10 mouse cellular contexts compared by ENCODE assay signal in genomic region chr1:188154466-188155110, GRCm38 (mm10).
DNase-seq lines count a peak whose midpoint lies in the region; ATAC-seq lines count a peak whose summit lies in the region.
"Had no signal": no experiment of that assay in that cellular context is flagged by ENCODE, and none has a peak within 500 bp of the region (broad histone marks: within the 10 kb centered on the region; RNA-seq: fewer than 3 reads in every experiment).

No protein-coding gene starts in this region.

- peak overlapping the region; percentile 11 for H3K27ac ChIP-seq in heart, embryonic 16.5 days (ENCODE audit: low read length)
- H3K27ac ChIP-seq in hindbrain, embryonic 14.5 days, result 0 out of 2 replicates have a peak overlapping the region, but pooled peaks have one; percentile 10
- 0 out of 2 replicates have a peak overlapping the region, but pooled peaks have one; percentile 3 for H3K27ac ChIP-seq in midbrain, embryonic 14.5 days (replicated peaks; ENCODE audit: low read depth, low read length)

- H3K9ac ChIP-seq in heart, embryonic 16.5 days (ENCODE audit: low read length), result peak overlapping the region; percentile 42; the same call in 1 of the 2 replicates
- H3K9ac ChIP-seq in hindbrain, embryonic 14.5 days, result peak overlapping the region; percentile 35
- H3K9ac ChIP-seq in midbrain, embryonic 14.5 days (replicated peaks; ENCODE audit: low read length), result peak overlapping the region; percentile 1; the same call in 1 of the 2 replicates

- no peak for DNase-seq in heart, postnatal 36 days
- DNase-seq in c-Kit-positive CD71-positive TER-119-positive erythroid progenitor cells, embryonic 14.5 days (ENCODE audit: low spot score), result peak; percentile 29
- DNase-seq in hindbrain, embryonic 14.5 days (ENCODE audit: low spot score), result peak; percentile 37
- peak; percentile 73 for DNase-seq in midbrain, embryonic 14.5 days
- DNase-seq in adrenal gland, adult 2 months, result no peak
- no peak for DNase-seq in gastrocnemius, postnatal 4 days (ENCODE audit: low spot score in 2 of 2)
- DNase-seq in kidney, postnatal 10 days, result no peak
- DNase-seq: cerebellum, adult 9-11 months; heart, postnatal 4 days had no signal

- peaks cover 12% of the 10 kb centered on the region for H3K4me1 ChIP-seq in heart, embryonic 16.5 days (ENCODE audit: control insufficient read depth, insufficient read depth, low read length)
- H3K4me1 ChIP-seq in hindbrain, embryonic 14.5 days (replicated peaks; ENCODE audit: control insufficient read depth, insufficient read depth, low read length), result peaks cover 12% of the 10 kb centered on the region
- H3K4me1 ChIP-seq in midbrain, embryonic 14.5 days (ENCODE audit: control insufficient read depth, insufficient read depth, low read length), result 0 out of 2 replicates have a peak, but pooled peaks cover 7% of the 10 kb centered on the region

- intact Hi-C loops in heart, postnatal 36 days (cut with DNase I), result no loop called here

- H3K9me3 ChIP-seq in heart, embryonic 16.5 days (replicated peaks; ENCODE audit: control insufficient read depth, low read length), result no peaks in the 10 kb centered on the region
- H3K9me3 ChIP-seq in hindbrain, embryonic 14.5 days (ENCODE audit: control insufficient read depth, low read length), result no peaks in the 10 kb centered on the region
- no peaks in the 10 kb centered on the region for H3K9me3 ChIP-seq in midbrain, embryonic 14.5 days (ENCODE audit: control insufficient read depth, low read length)

- no peaks in the 10 kb centered on the region; the same call in 1 of the 2 replicates for H3K36me3 ChIP-seq in heart, embryonic 16.5 days (ENCODE audit: control insufficient read depth, insufficient read depth)
- H3K36me3 ChIP-seq in hindbrain, embryonic 14.5 days (replicated peaks; ENCODE audit: control insufficient read depth, insufficient read depth), result no peaks in the 10 kb centered on the region
- H3K36me3 ChIP-seq in midbrain, embryonic 14.5 days (ENCODE audit: control insufficient read depth, insufficient read depth, low read length), result no peaks in the 10 kb centered on the region

- 17% methylated on average over 14 of the region's 14 CpGs for WGBS in heart, embryonic 16.5 days
- WGBS in hindbrain, embryonic 14.5 days, result 17% methylated on average over 14 of the region's 14 CpGs
- 1% methylated on average over 14 of the region's 14 CpGs for WGBS in midbrain, embryonic 14.5 days

- ATAC-seq in heart, embryonic 16.5 days (replicated peaks; ENCODE audit: extremely low read depth, insufficient read depth, low FRiP score), result no peak
- ATAC-seq in hindbrain, embryonic 14.5 days (ENCODE audit: low FRiP score), result 0 out of 2 replicates have a peak, but pooled peaks have one; percentile 34
- ATAC-seq in midbrain, embryonic 14.5 days (ENCODE audit: low FRiP score, low TSS enrichment), result peak; percentile 57; the same call in 1 of the 2 replicates

- H3K27me3 ChIP-seq in heart, embryonic 16.5 days (ENCODE audit: control insufficient read depth, insufficient read depth, low read length), result no peaks in the 10 kb centered on the region
- H3K27me3 ChIP-seq in hindbrain, embryonic 14.5 days (ENCODE audit: control insufficient read depth, insufficient read depth, low read length), result no peaks in the 10 kb centered on the region
- no peaks in the 10 kb centered on the region; the same call in 1 of the 2 replicates for H3K27me3 ChIP-seq in midbrain, embryonic 14.5 days (ENCODE audit: control insufficient read depth, insufficient read depth, low read length)

- peak overlapping the region; percentile 32 for H3K4me3 ChIP-seq in heart, embryonic 16.5 days (ENCODE audit: low read length)
- H3K4me3 ChIP-seq in hindbrain, embryonic 14.5 days (replicated peaks; ENCODE audit: low read length), result no peak overlapping the region
- H3K4me3 ChIP-seq in midbrain, embryonic 14.5 days (replicated peaks; ENCODE audit: low read depth, low read length), result 0 out of 2 replicates have a peak overlapping the region, but pooled peaks have one; percentile 11

- H3K4me2 ChIP-seq in heart, embryonic 16.5 days (ENCODE audit: low read depth, low read length), result peak overlapping the region; percentile 50
- H3K4me2 ChIP-seq in hindbrain, embryonic 14.5 days (replicated peaks), result peak overlapping the region; percentile 38
- peak overlapping the region; percentile 40 for H3K4me2 ChIP-seq in midbrain, embryonic 14.5 days (ENCODE audit: low read length)

Comparison
In these comparisons a context has a peak if more than half of its experiments do, and no peak if none do; other contexts are left out.
1. DNase-seq: peak in c-Kit-positive CD71-positive TER-119-positive erythroid progenitor cells, embryonic 14.5 days (single experiment), hindbrain, embryonic 14.5 days (single experiment) and midbrain, embryonic 14.5 days (single experiment); none in heart, postnatal 36 days (0 of 2), adrenal gland, adult 2 months (single experiment), gastrocnemius, postnatal 4 days (0 of 2) and kidney, postnatal 10 days (single experiment).
2. Peak in every context shown above with its lines, with median percentiles within 50 percentile points of each other: H3K27ac ChIP-seq, H3K4me2 ChIP-seq and H3K9ac ChIP-seq.